Mouse (Mus musculus) frontal cortex, adult 2 months (tissue): ENCODE results near the gene Snap23. TPM values are rescaled to one million over a fixed set of nuclear protein-coding genes. Genes with fewer than 3 reads are reported as not detected.
"Not testable (repeated sequence)": the region's sequence is repeated elsewhere in the genome, so short reads cannot be mapped to it uniquely, and the experiment has no call there.

Experiments used
- DNase-seq, 2 experiments: peaks; one replicate each; pipeline ENCODE4 v3.0.0; 2022; ENCODE audit warnings: low spot score in 1 of 2; ENCODE audit errors: extremely low spot score in 1 of 2
- polyA plus RNA-seq: library from polyadenylated mRNA; depleted of rRNA; stranded (reverse); fragments of >200 nt; gene quantifications from 2 replicates; pipeline ENCODE4 v1.2.3, GENCODE M21; 2012; rRNA removed

Gene Snap23
- 19.7 and 21.8 TPM in 2 replicates for polyA plus RNA-seq

DNA sequence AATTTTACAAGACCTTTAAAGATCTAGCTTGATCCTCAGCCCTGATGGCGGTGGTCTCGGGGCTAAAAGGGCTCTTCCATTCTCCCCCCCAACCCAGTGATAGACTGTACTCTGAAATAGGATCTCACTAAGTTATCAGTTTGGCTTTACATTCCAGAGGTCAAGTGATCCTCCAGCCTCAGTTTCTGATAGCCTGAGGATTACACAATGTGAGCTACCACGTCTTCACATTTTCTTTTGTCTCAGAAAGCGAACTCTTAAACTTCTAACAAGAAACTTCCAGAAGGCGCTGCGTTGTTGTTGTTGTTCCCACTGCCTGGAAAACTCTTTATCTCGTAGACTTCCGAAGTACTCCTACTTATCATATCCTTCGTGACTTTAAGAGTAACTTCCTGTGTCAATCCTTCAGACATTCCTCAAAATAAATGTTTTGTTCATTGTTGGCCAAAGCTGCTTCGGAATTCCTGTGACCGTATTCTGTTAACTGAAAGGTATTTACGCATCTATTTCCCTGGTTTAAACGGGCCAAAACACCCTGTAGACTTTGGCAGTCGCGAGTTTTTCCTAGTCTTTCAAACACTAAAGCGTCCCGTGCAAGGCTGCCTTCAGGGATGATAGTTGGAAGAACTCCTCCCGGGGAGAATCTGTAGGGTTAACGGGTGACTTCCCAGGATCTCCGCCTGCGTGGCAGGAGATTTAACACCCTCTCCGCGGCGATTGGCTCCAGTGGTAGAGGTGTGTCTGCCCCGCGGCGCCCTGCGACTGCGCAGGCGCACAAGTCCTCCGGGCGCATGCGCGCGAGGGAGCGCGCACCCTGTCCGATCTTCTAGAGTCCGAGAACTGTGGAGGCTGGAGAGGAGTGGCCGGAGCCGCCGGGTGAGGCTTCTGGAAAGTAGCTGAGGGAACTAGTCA is at the start of gene Snap23:
Snap23 (plus strand) TSS at position 786 of the 912 bp plus-strand sequence.
- peak; percentile 90 to 96 for DNase-seq

DNA sequence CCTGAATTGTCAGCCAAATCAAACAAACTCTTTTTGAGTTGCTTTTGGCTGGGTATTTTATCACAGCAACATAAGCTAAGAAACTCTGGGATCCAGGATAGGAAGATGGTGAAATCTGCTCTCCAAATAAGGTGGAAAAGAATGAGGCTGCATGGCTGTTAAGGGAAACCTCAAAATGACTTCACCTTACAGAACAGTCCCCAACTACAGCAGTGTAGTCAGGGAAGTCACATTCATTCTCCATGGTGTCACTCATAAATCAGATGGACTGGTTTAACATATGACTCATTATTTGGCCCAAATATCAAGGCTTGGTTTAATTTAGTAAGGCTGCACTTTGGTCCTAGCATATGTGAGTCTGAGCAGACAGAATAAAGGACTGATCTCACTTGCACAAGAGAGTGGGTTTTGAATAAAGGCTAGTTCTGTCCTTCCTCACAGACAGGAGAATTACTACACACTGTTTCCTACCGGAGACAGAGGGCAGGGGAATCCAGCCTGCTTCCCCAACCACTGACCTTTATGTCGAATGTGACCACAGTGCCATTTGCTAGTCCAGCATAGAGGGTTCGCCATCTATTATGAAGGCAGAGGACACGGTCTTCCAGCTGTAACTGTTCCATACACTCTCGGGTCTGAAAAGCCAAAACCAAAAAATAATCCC is 48.8 kb upstream of the Snap23 start:
- no peak for DNase-seq

- no peak for DNase-seq
Observed at GRCm38 (mm10) chr2:120526771-120527170, 40.7 kb upstream of the Snap23 start.

DNA sequence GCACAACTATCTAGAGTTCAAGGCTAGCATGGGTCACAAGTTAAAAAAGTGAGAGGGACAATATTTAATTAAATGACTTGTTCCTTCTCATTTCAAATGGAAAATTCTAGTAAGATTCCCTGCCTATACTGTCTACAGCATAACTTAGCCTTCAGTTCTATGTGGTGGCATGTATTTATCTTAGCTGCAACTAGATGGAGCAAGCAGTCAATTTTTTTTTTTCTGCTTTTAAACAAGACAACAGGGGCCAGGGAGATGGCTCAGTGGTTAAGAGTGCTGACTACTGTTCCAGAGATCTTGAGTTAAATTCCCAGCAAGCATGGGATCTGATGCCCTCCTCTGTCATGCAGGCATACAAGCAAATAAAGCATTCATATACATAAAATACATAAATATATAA is 37.9 kb upstream of the Snap23 start:
- DNase-seq: no peak

- DNase-seq: no peak
Observed at GRCm38 (mm10) chr2:120531223-120531622, 36.2 kb upstream of the Snap23 start.

GRCm38 (mm10) chr2:120539333-120539732 is 28.1 kb upstream of the Snap23 start:
- DNase-seq: no peak

- DNase-seq: peak; percentile 88 to 90
Observed at GRCm38 (mm10) chr2:120539778-120540208, 27.7 kb upstream of the Snap23 start.

- DNase-seq: no peak
Observed at GRCm38 (mm10) chr2:120544732-120545131, 22.7 kb upstream of the Snap23 start.

DNA sequence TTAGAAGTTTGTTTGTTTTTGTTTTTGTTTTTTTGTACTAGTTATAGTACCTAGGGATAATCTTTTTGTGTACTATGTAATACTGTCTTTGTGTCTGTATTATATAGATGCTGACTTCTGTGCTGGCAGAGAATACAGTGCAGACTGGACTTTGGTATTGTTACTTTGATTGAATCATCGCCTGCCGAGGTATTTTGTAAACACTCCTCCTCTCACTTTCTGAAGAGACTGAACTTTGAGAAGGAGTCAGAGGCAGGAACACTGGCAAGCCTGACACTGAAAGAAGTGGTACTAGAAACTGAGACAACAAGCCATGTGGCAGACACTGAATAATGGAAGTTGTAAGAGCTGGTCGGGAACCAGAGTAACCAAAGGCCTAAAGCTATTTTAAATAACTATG is 10.6 kb upstream of the Snap23 start:
- DNase-seq: no peak

- no peak for DNase-seq
Observed at GRCm38 (mm10) chr2:120558813-120559212, 8.7 kb upstream of the Snap23 start.

GRCm38 (mm10) chr2:120561524-120561923 is 5.9 kb upstream of the Snap23 start:
- no peak for DNase-seq

- DNase-seq: no peak
Observed at GRCm38 (mm10) chr2:120562859-120563234, 4.6 kb upstream of the Snap23 start.

- peak; percentile 84 to 93 for DNase-seq
Observed at GRCm38 (mm10) chr2:120563235-120563990, 4.1 kb upstream of the Snap23 start, which contains the start of gene Zfp106. Gene Zfp106, minus strand, starts transcription at chr2:120563843.

- DNase-seq: not testable (repeated sequence)
Observed at GRCm38 (mm10) chr2:120564548-120565188, 2.8 kb upstream of the Snap23 start.

GRCm38 (mm10) chr2:120565363-120565762 is 2.1 kb upstream of the Snap23 start:
- DNase-seq: no peak

GRCm38 (mm10) chr2:120567798-120568320 is 388 bp downstream of the Snap23 start:
- no peak for DNase-seq

- no peak for DNase-seq
Observed at GRCm38 (mm10) chr2:120571081-120571480, 3.6 kb downstream of the Snap23 start.

- DNase-seq: not testable (repeated sequence)
Observed at GRCm38 (mm10) chr2:120572161-120572560, 4.7 kb downstream of the Snap23 start.

DNA sequence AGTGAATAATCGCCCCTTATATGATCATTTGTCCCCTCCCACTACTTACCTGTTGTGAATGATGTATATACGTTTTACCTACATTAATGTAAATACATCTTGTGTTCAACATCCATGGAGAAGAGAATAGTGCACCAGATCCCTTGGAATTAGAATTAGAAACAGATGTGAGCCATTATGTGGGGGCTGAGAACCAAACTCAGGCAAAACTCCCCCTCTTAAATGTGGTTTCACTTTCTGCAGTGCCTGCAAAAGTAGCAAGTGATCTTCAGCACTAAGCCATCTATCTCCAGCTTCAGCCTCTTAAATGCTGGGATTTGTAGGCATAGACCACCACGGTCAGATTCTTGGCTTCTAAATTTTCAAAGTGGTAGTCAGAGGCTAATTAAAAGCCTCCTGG is 7.7 kb downstream of the Snap23 start:
- no peak for DNase-seq

DNA sequence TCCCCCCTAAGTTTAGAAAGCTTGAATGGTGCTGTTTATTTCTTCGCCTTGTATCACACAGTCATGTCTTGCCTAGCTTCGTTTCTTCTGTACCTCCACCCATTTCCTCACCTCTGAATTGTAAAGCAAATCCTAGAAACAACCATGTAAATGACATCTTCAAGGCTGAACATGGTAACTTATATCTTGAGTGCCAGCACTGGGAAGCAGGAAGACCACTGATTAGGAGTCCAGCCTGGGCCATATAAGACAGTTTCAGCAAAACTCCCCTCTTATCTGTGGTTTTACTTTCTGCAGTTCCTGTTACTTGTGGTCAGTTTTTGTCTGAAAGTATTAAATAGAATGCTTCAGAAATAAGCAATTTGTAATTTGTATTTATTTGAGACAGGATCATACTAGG is 8.5 kb downstream of the Snap23 start:
- DNase-seq: no peak
